Mouse (Mus musculus): ENCODE data around the gene Dhx16. TPM values are rescaled to one million over a fixed set of nuclear protein-coding genes. Genes with fewer than 3 reads are reported as not detected.
A peak's percentile ranks its signal among the peaks of the same experiment; 100 is the strongest.

Dhx16 gene
- polyA plus RNA-seq, 1 experiment from 2014 or later, result 54.3 TPM

- Histone ChIP-seq H3K4me1 (peaks cover 15% of the 10 kb centered on the region), H3K9me3 (replicated peaks) (no peaks in the 10 kb centered on the region), H3K27ac (replicated peaks) (no peak overlapping the region), H3K4me3 (peak overlapping the region; percentile 21; the same call in 1 of the 2 replicates), H3K27me3 (ENCODE audit: low read depth, poor library complexity, severe bottlenecking) (no peaks in the 10 kb centered on the region), H3K36me3 (peaks cover 68% of the 10 kb centered on the region)
- WGBS, result 94% methylated on average over 17 of the region's 17 CpGs
- no peak for DNase-seq (ENCODE audit: low spot score)
Measured at GRCm38 (mm10) chr17:35882924-35883323, 3.3 kb downstream of the Dhx16 start.

GRCm38 (mm10) chr17:35883777-35884176 lies 4.2 kb downstream of the Dhx16 start:
- H3K9me3 ChIP-seq (replicated peaks), result no peaks in the 10 kb centered on the region
- WGBS, result 95% methylated on average over 14 of the region's 14 CpGs
- H3K4me3 ChIP-seq, result no peak overlapping the region
- DNase-seq (ENCODE audit: low spot score), result no peak
- no peaks in the 10 kb centered on the region for H3K27me3 ChIP-seq (ENCODE audit: low read depth, poor library complexity, severe bottlenecking)
- H3K27ac ChIP-seq (replicated peaks), result no peak overlapping the region
- H3K4me1 ChIP-seq, result peaks cover 15% of the 10 kb centered on the region
- peaks cover 76% of the 10 kb centered on the region for H3K36me3 ChIP-seq

DNA sequence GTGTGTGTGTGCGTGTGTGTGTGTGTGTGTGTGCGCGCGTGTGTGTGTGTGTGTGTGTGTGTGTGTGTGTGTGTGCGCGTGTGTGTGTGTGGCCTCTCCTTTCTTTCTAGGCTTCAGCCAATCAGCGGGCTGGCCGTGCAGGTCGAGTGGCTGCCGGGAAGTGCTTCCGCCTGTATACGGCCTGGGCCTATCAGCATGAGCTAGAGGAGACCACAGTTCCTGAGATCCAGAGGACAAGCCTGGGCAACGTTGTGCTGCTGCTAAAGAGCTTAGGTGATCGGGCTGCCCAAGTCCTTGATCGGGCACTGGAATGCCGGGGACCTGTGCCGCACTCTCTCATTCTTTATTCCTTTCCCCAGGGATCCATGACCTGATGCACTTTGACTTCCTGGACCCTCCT lies 8.1 kb downstream of the Dhx16 start:
- Histone ChIP-seq H3K27ac (replicated peaks) (no peak overlapping the region), H3K4me1 (no peaks in the 10 kb centered on the region), H3K9me3 (replicated peaks) (no peaks in the 10 kb centered on the region), H3K27me3 (ENCODE audit: low read depth, poor library complexity, severe bottlenecking) (no peaks in the 10 kb centered on the region), H3K36me3 (peaks cover 100% of the 10 kb centered on the region), H3K4me3 (no peak overlapping the region)
- DNase-seq (ENCODE audit: low spot score), result no peak
- 94% methylated on average over 11 of the region's 17 CpGs for WGBS

- H3K27me3 ChIP-seq (ENCODE audit: low read depth, poor library complexity, severe bottlenecking), result no peaks in the 10 kb centered on the region
- peak within 1 kb of the TSS; percentile 83 for H3K4me3 ChIP-seq
- WGBS, result under 1% methylated on average over 86 of the region's 86 CpGs
- H3K9me3 ChIP-seq (replicated peaks), result no peaks in the 10 kb centered on the region
- H3K4me1 ChIP-seq, result peaks cover 28% of the 10 kb centered on the region
- H3K27ac ChIP-seq (replicated peaks), result peak within 1 kb of the TSS; percentile 98
- DNase-seq (ENCODE audit: low spot score), result peak; percentile 92
- peaks cover 79% of the 10 kb centered on the region for H3K36me3 ChIP-seq
Measured at GRCm38 (mm10) chr17:35896781-35897643, 17.4 kb downstream of the Dhx16 start, which contains the start of gene 2310061I04Rik. Gene 2310061I04Rik, minus strand, starts transcription at chr17:35897431.

DNA sequence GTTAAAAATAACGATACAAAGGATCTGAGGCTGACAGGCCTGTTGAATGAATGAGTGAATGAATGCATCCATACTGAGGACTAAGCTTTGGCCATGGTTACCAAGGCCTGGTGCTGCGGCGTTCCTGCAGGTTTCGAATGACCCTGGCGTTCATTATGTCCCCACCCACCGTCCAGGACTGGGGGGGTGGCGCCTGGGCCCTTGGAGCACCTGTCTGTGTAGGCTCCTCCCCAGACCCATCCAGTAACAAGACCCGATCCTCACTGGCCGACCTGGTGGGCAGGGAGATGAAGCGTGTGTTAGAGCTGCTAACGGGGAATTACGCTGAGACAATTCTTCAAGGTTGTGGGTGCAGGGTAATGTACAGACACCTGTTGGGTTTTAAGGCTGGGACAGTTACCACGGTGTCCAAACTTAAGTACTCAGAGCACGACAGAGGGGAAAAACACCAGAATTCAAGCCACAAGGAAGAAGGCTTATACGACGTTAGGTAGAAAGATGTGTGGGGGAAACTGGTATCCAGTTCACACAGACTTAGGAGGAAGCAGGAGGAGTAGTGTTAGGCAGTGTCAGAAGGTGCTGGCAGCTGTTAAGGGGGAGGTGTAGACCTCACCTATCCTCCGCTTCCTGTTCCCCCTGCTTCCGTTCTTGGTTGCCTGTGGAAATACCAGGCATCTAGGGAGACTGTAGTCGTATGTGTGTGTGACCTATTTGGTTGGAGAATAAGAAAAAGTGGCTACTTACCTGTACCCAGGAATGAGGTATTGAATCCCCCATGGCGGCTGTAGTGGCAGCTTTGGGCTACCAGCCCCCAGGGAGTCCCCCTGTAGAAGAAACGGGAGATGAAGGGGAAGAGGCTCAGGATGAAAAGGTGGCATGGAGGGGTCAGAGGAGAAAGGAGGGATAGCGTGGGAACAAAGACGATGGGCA lies 18.3 kb downstream of the Dhx16 start:
- 49% methylated on average over 23 of the region's 23 CpGs for WGBS

DNA sequence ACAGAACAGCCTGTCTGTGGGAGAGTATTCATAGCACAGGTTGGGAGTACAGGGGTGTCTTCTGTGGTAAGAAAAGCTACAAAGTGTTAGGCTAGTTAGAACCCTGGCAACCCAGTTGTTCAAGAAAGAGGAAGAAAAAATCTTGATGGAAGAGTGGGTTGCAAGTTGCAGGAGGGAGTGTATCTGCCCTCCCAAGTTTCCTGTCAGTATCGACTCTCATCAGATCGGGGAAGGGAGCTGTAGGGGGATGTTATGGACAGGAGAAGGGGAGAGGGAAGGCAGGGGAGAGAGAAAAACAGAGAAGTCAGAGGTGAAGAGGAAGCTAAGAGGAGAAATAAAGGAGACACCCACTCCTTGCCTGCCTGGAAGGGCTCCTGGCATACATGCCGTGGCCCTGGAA lies 21.0 kb downstream of the Dhx16 start:
- H3K36me3 ChIP-seq, result peaks cover 81% of the 10 kb centered on the region
- 95% methylated on average over 3 of the region's 3 CpGs for WGBS
- H3K27me3 ChIP-seq (ENCODE audit: low read depth, poor library complexity, severe bottlenecking), result no peaks in the 10 kb centered on the region
- peaks cover 25% of the 10 kb centered on the region for H3K4me1 ChIP-seq
- H3K27ac ChIP-seq (replicated peaks), result no peak overlapping the region
- H3K4me3 ChIP-seq, result no peak overlapping the region
- H3K9me3 ChIP-seq (replicated peaks), result no peaks in the 10 kb centered on the region
- DNase-seq (ENCODE audit: low spot score), result no peak

More for the DNA sequence above, 18.3 kb downstream of the Dhx16 start:
- H3K27me3 ChIP-seq (ENCODE audit: low read depth, poor library complexity, severe bottlenecking), result no peaks in the 10 kb centered on the region
- H3K27ac ChIP-seq (replicated peaks), result peak overlapping the region; percentile 98
- H3K4me3 ChIP-seq, result peak overlapping the region; percentile 83
- H3K9me3 ChIP-seq (replicated peaks), result no peaks in the 10 kb centered on the region
- DNase-seq (ENCODE audit: low spot score), result no peak
- H3K4me1 ChIP-seq, result peaks cover 28% of the 10 kb centered on the region
- peaks cover 79% of the 10 kb centered on the region for H3K36me3 ChIP-seq

DNA sequence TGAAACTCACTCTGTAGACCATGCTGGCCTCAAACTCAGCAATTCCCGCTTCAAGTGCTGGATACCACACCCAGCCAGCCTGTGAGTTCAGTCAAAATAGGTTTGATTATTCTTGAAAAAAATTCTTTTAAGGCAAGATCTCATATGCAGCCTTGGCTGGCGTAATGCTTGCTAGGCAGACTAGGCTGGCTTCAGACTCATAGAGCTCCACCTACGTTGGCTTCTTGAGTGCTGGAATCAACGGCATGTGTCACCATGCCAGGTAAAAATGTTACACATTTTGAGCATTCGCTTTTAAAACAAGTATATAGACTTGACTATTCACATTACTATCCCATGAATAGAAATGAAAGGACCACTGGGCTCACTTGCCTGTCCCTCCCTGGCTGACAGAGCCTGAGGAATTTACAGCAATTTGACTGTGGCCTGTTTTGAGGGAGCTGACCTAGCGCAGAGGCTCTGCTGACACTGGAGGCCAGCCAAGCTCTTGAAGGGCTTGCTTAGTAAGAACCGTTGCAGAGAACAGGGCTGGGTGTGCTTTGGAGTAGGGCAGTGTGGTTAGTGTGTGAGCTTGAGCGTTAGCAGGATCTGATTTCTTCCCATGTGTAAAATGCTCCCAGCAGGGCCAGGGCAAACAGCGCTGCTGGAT lies 23.8 kb downstream of the Dhx16 start:
- H3K27ac ChIP-seq (replicated peaks), result no peak overlapping the region
- no peaks in the 10 kb centered on the region for H3K27me3 ChIP-seq (ENCODE audit: low read depth, poor library complexity, severe bottlenecking)
- WGBS, result 96% methylated on average over 9 of the region's 9 CpGs
- peaks cover 97% of the 10 kb centered on the region for H3K36me3 ChIP-seq
- no peaks in the 10 kb centered on the region for H3K9me3 ChIP-seq (replicated peaks)
- no peak overlapping the region for H3K4me3 ChIP-seq
- peaks cover 7% of the 10 kb centered on the region for H3K4me1 ChIP-seq
- no peak for DNase-seq (ENCODE audit: low spot score)

GRCm38 (mm10) chr17:35903992-35904355 lies 24.4 kb downstream of the Dhx16 start:
- Histone ChIP-seq H3K4me1 (peaks cover 12% of the 10 kb centered on the region), H3K36me3 (peaks cover 99% of the 10 kb centered on the region), H3K27me3 (ENCODE audit: low read depth, poor library complexity, severe bottlenecking) (no peaks in the 10 kb centered on the region), H3K9me3 (replicated peaks) (no peaks in the 10 kb centered on the region), H3K4me3 (no peak overlapping the region), H3K27ac (replicated peaks) (no peak overlapping the region)
- DNase-seq (ENCODE audit: low spot score), result no peak
- 97% methylated on average over 4 of the region's 4 CpGs for WGBS

DNA sequence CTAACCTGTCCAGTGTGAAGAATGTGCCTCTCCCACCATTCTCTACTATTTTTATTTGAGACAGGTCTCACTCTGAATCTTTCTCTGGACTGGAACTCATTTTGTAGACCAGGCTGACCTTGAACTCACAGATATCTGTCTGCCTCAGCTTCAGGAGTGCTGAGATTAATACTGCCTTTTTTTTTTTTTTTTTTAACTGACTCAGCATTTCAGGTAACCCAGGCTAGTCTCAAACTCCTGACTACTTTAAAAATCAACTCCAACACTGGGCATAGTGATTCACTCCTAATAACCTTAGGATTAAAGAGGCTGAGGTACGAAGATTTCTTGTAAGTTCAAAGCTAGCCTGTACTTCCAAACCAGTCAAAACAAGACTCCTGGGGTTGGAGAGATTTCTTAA lies 26.0 kb downstream of the Dhx16 start:
- no peak for DNase-seq (ENCODE audit: low spot score)
- no peak overlapping the region for H3K27ac ChIP-seq (replicated peaks)
- peaks cover 84% of the 10 kb centered on the region for H3K36me3 ChIP-seq
- H3K9me3 ChIP-seq (replicated peaks), result no peaks in the 10 kb centered on the region
- no peak overlapping the region for H3K4me3 ChIP-seq
- no peaks in the 10 kb centered on the region for H3K27me3 ChIP-seq (ENCODE audit: low read depth, poor library complexity, severe bottlenecking)
- H3K4me1 ChIP-seq, result peaks cover 22% of the 10 kb centered on the region
- WGBS, result 96% methylated on average over 1 of the region's 1 CpGs

DNA sequence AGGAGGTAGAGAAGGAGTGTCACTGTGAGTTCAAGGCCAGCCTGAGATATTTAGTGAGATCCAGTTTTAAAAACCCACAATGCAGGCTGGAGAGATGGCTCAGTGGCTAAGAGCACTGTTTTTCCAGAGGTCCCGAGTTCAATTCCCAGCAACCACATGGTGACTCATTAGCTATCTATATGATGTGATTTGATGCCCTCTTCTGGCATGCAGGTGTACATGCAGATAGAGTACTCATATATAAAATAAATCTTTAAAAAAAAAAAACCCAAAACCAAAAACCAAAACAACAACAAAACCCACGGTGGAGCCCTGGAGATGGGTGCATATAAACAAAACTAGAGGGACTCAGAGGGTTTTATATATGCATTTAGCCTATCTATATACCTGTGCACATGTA lies 28.0 kb downstream of the Dhx16 start:
- H3K9me3 ChIP-seq (replicated peaks), result no peaks in the 10 kb centered on the region
- H3K27ac ChIP-seq (replicated peaks), result no peak overlapping the region
- H3K4me3 ChIP-seq, result peak overlapping the region; percentile 85; the same call in 1 of the 2 replicates
- 87% methylated on average over 2 of the region's 2 CpGs for WGBS
- peaks cover 84% of the 10 kb centered on the region for H3K36me3 ChIP-seq
- no peaks in the 10 kb centered on the region for H3K27me3 ChIP-seq (ENCODE audit: low read depth, poor library complexity, severe bottlenecking)
- peaks cover 22% of the 10 kb centered on the region for H3K4me1 ChIP-seq
- no peak for DNase-seq (ENCODE audit: low spot score)

DNA sequence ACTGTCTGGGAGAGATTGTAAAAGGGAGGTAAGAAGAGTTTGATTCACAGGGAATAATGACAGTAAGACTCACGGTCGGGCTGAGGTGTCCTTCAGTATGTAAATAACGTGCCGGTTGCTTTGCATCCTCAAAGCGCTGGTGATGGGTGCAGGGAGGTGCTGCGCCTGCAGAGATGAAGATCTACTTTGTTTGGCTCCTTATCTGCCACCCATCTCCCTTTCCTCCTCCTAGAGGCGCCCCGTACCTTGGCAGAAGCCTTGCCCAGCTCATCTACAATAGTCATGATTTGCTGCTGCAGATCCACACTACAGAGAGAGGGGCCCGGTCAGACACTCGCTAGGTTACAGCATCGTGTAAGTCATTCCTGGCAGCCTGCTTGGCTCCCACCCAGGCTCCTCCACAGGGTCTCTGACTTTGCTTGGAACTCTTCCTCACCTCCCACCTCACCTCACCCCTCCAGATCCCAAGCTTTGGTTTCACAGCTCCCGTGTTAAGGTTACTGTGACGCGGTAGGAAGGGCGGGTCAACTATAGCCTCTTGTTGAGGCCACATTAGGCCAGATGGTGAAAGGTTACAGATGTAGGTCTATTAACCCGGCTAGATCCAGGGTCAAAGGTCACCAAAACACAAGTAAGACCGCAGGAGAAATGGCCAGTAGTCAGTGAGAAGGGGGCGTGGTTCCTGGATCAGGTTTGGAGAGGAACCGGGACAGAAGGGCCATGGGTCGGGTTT lies 29.7 kb downstream of the Dhx16 start:
- H3K36me3 ChIP-seq, result peaks cover 84% of the 10 kb centered on the region
- DNase-seq (ENCODE audit: low spot score), result no peak

DNA sequence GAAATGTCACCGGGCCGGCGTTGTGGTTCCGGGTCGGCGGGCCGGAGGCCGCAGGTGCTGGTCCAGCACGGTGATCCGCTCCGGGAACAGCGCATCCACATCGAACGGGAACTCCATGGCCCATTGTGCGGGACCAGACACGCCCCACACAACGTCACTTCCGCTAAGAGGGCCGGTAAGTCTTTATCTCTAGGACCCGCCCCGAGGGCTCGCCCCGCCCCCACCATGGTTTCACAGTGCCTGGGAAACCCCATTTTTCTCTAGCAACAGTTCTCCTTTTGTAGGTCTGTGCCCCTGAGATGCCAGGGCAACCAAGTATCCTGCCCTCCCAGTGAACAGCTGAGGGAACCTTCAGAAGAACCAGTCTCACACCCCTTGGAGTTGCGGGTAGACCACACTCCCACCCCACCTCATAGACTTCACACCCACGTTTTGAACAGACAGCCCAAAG lies 30.3 kb downstream of the Dhx16 start, which contains the start of gene Atat1:
TSS of gene Atat1 (minus strand) at position 157 of the 451 bp plus-strand sequence.
- 4% methylated on average over 25 of the region's 25 CpGs for WGBS
- Histone ChIP-seq H3K27me3 (ENCODE audit: low read depth, poor library complexity, severe bottlenecking) (no peaks in the 10 kb centered on the region), H3K36me3 (peaks cover 81% of the 10 kb centered on the region)

More for the DNA sequence above, 29.7 kb downstream of the Dhx16 start:
- Histone ChIP-seq H3K27ac (replicated peaks) (peak overlapping the region; percentile 89), H3K4me1 (peaks cover 22% of the 10 kb centered on the region), H3K27me3 (ENCODE audit: low read depth, poor library complexity, severe bottlenecking) (no peaks in the 10 kb centered on the region), H3K4me3 (peak overlapping the region; percentile 85), H3K9me3 (replicated peaks) (no peaks in the 10 kb centered on the region)
- WGBS, result 30% methylated on average over 20 of the region's 20 CpGs

More for the DNA sequence above, 30.3 kb downstream of the Dhx16 start, which contains the start of gene Atat1:
- peak within 1 kb of the TSS; percentile 89 for H3K27ac ChIP-seq (replicated peaks)
- peak; percentile 96 for DNase-seq (ENCODE audit: low spot score)
- H3K4me3 ChIP-seq, result peak within 1 kb of the TSS; percentile 85
- no peaks in the 10 kb centered on the region for H3K9me3 ChIP-seq (replicated peaks)
- H3K4me1 ChIP-seq, result peaks cover 25% of the 10 kb centered on the region

Data from midbrain, embryonic 10.5 days (tissue).